Mouse (Mus musculus) erythroid progenitor cell, adult 5-6 weeks (primary cell): ENCODE data around the gene Cdc14a. TPM values are rescaled to one million over a fixed set of nuclear protein-coding genes. Genes with fewer than 3 reads are reported as not detected.

Source experiments
- ATAC-seq: replicated peaks from 2 replicates; pipeline ENCODE4 v1.8.0; 2016; ENCODE audit warnings: moderate number of reproducible peaks, mild to moderate bottlenecking, moderate TSS enrichment, inconsistent platforms; ENCODE audit not compliant: poor library complexity, low FRiP score, severe bottlenecking
- total RNA-seq, 2 experiments: library from RNA; stranded (forward) in 1 of 2; stranded (reverse) in 1 of 2; fragments of 150-400 nt in 1 of 2; fragments of 186-747, 209-891 nt in 1 of 2; gene quantifications; 2 replicates each; pipeline versions ENCODE4 v1.2.3 to v1.2.4; 2015 to 2017; ENCODE audit warnings: low replicate concordance in 2 of 2

Cdc14a gene
- total RNA-seq (2015; ENCODE audit: low replicate concordance) (18.4 and 25.6 TPM in 2 replicates), total RNA-seq (2017; ENCODE audit: low replicate concordance) (23.5 and 28.5 TPM in 2 replicates)

GRCm38 (mm10) chr3:116423353-116424159 is at the start of gene Cdc14a:
Cdc14a (minus strand) TSS chr3:116424032.
- peak; percentile 80 for ATAC-seq

GRCm38 (mm10) chr3:116465709-116466108 is 41.9 kb upstream of the Cdc14a start:
- ATAC-seq: no peak

GRCm38 (mm10) chr3:116464318-116464717 is 40.5 kb upstream of the Cdc14a start:
- no peak for ATAC-seq

GRCm38 (mm10) chr3:116461053-116461452 is 37.2 kb upstream of the Cdc14a start:
- ATAC-seq: no peak

GRCm38 (mm10) chr3:116454529-116454928 is 30.7 kb upstream of the Cdc14a start:
- ATAC-seq: no peak

GRCm38 (mm10) chr3:116450741-116451140 is 26.9 kb upstream of the Cdc14a start:
- no peak for ATAC-seq

- no peak for ATAC-seq
Measured at GRCm38 (mm10) chr3:116444327-116444726, 20.5 kb upstream of the Cdc14a start.

- ATAC-seq: no peak
Measured at GRCm38 (mm10) chr3:116442788-116443187, 19.0 kb upstream of the Cdc14a start.

- ATAC-seq: no peak
Measured at GRCm38 (mm10) chr3:116441518-116442205, 17.8 kb upstream of the Cdc14a start.

- ATAC-seq: no peak
Measured at GRCm38 (mm10) chr3:116440066-116440997, 16.5 kb upstream of the Cdc14a start.

GRCm38 (mm10) chr3:116436811-116437601 is 13.2 kb upstream of the Cdc14a start:
- no peak for ATAC-seq

GRCm38 (mm10) chr3:116436113-116436512 is 12.3 kb upstream of the Cdc14a start:
- ATAC-seq: no peak

GRCm38 (mm10) chr3:116434757-116435156 is 10.9 kb upstream of the Cdc14a start:
- no peak for ATAC-seq

GRCm38 (mm10) chr3:116425901-116426300 is 2.1 kb upstream of the Cdc14a start:
- no peak for ATAC-seq

GRCm38 (mm10) chr3:116424973-116425284 is 1.1 kb upstream of the Cdc14a start:
- ATAC-seq: peak; percentile 83

- ATAC-seq: peak; percentile 50
Measured at GRCm38 (mm10) chr3:116424160-116424972, 534 bp upstream of the Cdc14a start.

GRCm38 (mm10) chr3:116422795-116423352 is 958 bp downstream of the Cdc14a start:
- ATAC-seq: peak; percentile 35; the same call in 1 of the 2 replicates

- no peak for ATAC-seq
Measured at GRCm38 (mm10) chr3:116422074-116422473, 1.8 kb downstream of the Cdc14a start.
